ENCODE assay signal across 12 mouse cellular contexts in the genomic region with DNA sequence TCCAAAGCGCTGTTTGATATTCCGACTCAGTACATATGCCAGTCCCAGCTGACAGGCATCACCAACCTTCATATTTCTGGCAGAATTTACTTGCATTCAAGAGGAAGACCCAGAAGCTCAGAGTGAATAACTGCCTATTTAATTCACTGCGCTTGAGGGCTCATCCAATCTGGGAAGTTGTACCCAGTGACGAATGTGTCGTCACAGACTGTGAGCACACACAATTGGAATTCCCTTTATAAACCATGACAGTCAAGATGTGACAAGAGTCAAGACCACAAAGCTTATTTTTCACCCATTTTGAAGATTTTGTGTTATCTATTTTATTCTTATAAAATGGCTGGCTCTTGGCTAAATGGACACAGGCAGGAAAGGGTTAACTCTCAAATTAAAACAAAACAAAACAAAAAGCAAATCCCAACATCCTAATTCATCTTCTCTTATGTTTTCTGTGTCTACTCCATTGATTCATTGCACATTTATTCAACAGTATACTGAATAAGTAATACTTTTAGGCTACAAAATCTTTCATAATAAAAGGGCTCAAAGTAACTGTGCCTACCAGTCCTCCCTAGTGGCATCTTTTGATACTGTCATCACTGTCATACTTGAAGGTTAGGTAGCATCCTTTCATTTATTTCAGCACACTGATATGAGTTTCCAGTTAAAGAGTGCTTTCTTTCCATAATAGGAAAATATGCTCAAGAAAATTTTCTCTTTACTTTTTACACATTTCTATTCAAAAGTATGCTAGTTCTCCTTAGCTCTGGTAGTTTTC. TPM values are rescaled to one million over a fixed set of nuclear protein-coding genes. Genes with fewer than 3 reads are reported as not detected.
DNase-seq lines count a peak whose midpoint lies in the region; ATAC-seq and TF ChIP-seq lines count a peak whose summit lies in the region.
"Had no signal": no experiment of that assay in that cellular context is flagged by ENCODE, and none has a peak within 500 bp of the region (broad histone marks: within the 10 kb centered on the region; RNA-seq: fewer than 3 reads in every experiment).

No protein-coding gene starts in this region.

- peaks cover 10% of the 10 kb centered on the region for H3K4me1 ChIP-seq in lung, embryonic 16.5 days (replicated peaks; ENCODE audit: control insufficient read depth, insufficient read depth, low read length)
- peaks cover 2% of the 10 kb centered on the region for H3K4me1 ChIP-seq in lung, adult 2 months (ENCODE audit: control insufficient read depth, insufficient read depth, low read length)
- H3K4me1 ChIP-seq in embryonic fibroblast, embryonic 13.5 days (ENCODE audit: control insufficient read depth, insufficient read depth, low read length) = peaks cover 9% of the 10 kb centered on the region; the same call in 1 of the 2 replicates
- H3K4me1 ChIP-seq in intestine, embryonic 16.5 days (ENCODE audit: control insufficient read depth, insufficient read depth, low read length) = peaks cover 3% of the 10 kb centered on the region
- peaks cover 22% of the 10 kb centered on the region for H3K4me1 ChIP-seq in neural tube, embryonic 15.5 days

- H3K9me3 ChIP-seq in lung, embryonic 16.5 days (ENCODE audit: control insufficient read depth, low read length) = no peaks in the 10 kb centered on the region
- H3K9me3 ChIP-seq in intestine, embryonic 16.5 days (ENCODE audit: control insufficient read depth, low read length) = no peaks in the 10 kb centered on the region
- no peaks in the 10 kb centered on the region for H3K9me3 ChIP-seq in neural tube, embryonic 15.5 days (replicated peaks)

- H3K27ac ChIP-seq in lung, embryonic 16.5 days (ENCODE audit: low read length) = no peak overlapping the region
- H3K27ac ChIP-seq in embryonic fibroblast, embryonic 13.5 days (ENCODE audit: insufficient read depth, low read length) = no peak overlapping the region
- H3K27ac ChIP-seq in intestine, embryonic 16.5 days (ENCODE audit: low read length) = peak overlapping the region; percentile 7; the same call in 1 of the 2 replicates
- no peak overlapping the region for H3K27ac ChIP-seq in neural tube, embryonic 15.5 days (replicated peaks)

- no peaks in the 10 kb centered on the region for H3K27me3 ChIP-seq in lung, embryonic 16.5 days (ENCODE audit: control insufficient read depth, insufficient read depth, low read depth, low read length)
- no peaks in the 10 kb centered on the region for H3K27me3 ChIP-seq in intestine, embryonic 16.5 days (replicated peaks; ENCODE audit: control insufficient read depth, insufficient read depth, low read length)
- H3K27me3 ChIP-seq in neural tube, embryonic 15.5 days (replicated peaks) = no peaks in the 10 kb centered on the region

- peaks cover 13% of the 10 kb centered on the region for H3K36me3 ChIP-seq in lung, embryonic 16.5 days (ENCODE audit: control insufficient read depth, insufficient read depth, low read length)
- peaks cover 10% of the 10 kb centered on the region; the same call in 1 of the 2 replicates for H3K36me3 ChIP-seq in intestine, embryonic 16.5 days (ENCODE audit: control insufficient read depth, insufficient read depth, low read length)
- peaks cover 12% of the 10 kb centered on the region for H3K36me3 ChIP-seq in neural tube, embryonic 15.5 days

- no peak for DNase-seq in lung, adult 2 months
- no peak for DNase-seq in urinary bladder, postnatal 10 days (ENCODE audit: low spot score)
- no peak for DNase-seq in frontal cortex, postnatal 36 days (ENCODE audit: low spot score in 2 of 2)
- DNase-seq in cerebellum, adult 18-20 months = no peak
- DNase-seq: cerebellum, postnatal 25 days; kidney, adult 18-20 months; lung, postnatal 10 days; right cerebral cortex, postnatal 25 days had no signal

- no peak overlapping the region for H3K9ac ChIP-seq in lung, embryonic 16.5 days (ENCODE audit: low read length)
- H3K9ac ChIP-seq in intestine, embryonic 16.5 days (ENCODE audit: low read depth, low read length) = no peak overlapping the region
- H3K9ac ChIP-seq in neural tube, embryonic 15.5 days (replicated peaks) = 0 out of 2 replicates have a peak overlapping the region, but pooled peaks have one; percentile 10

- H3K4me3 ChIP-seq in lung, embryonic 16.5 days (ENCODE audit: low read length) = no peak overlapping the region
- H3K4me3 ChIP-seq in lung, adult 2 months (replicated peaks; ENCODE audit: extremely low read depth, low read depth, low read length) = no peak overlapping the region
- H3K4me3 ChIP-seq in embryonic fibroblast, embryonic 13.5 days (ENCODE audit: insufficient read depth, low read length) = peak overlapping the region; percentile 22
- no peak overlapping the region for H3K4me3 ChIP-seq in intestine, embryonic 16.5 days (ENCODE audit: low read length)
- peak overlapping the region; percentile 24 for H3K4me3 ChIP-seq in neural tube, embryonic 15.5 days (replicated peaks)

- no peak for TF ChIP-seq CTCF in lung, adult 2 months (IDR thresholded peaks at IDR 0.05; ENCODE audit: insufficient read depth, low read length)
- TF ChIP-seq CTCF in embryonic fibroblast, embryonic 13.5 days (IDR thresholded peaks at IDR 0.05; ENCODE audit: borderline replicate concordance, insufficient read depth, low read length) = no peak

- ATAC-seq in lung, embryonic 16.5 days (ENCODE audit: low read depth) = no peak
- no peak for ATAC-seq in intestine, embryonic 16.5 days
- no peak for ATAC-seq in neural tube, embryonic 15.5 days (ENCODE audit: low FRiP score)

- no peak for TF ChIP-seq POLR2A in lung, adult 2 months (IDR thresholded peaks at IDR 0.05; ENCODE audit: borderline replicate concordance, extremely low read depth, low read depth, low read length)
- no peak for TF ChIP-seq POLR2A in embryonic fibroblast, embryonic 13.5 days (IDR thresholded peaks at IDR 0.05; ENCODE audit: low read depth, low read length)

- peak overlapping the region; percentile 11 for H3K4me2 ChIP-seq in lung, embryonic 16.5 days (ENCODE audit: low read depth, low read length)
- H3K4me2 ChIP-seq in intestine, embryonic 16.5 days (ENCODE audit: low read depth, low read length) = peak overlapping the region; percentile 39
- H3K4me2 ChIP-seq in neural tube, embryonic 15.5 days = peak overlapping the region; percentile 54

- 87% methylated on average over 5 of the region's 5 CpGs for WGBS in lung, embryonic 16.5 days
- 93% methylated on average over 5 of the region's 5 CpGs for WGBS in lung, adult 2 months
- WGBS in intestine, embryonic 16.5 days = 80% methylated on average over 5 of the region's 5 CpGs
- WGBS in neural tube, embryonic 15.5 days = 39% methylated on average over 5 of the region's 5 CpGs

RNA-seq across cellular contexts. Expression of a gene that starts 2.0 kb away (rescaled TPM):
- 19.8 and 24.7 TPM in 2 replicates for polyA plus RNA-seq in lung, embryonic 16.5 days (2015; fragmentation: Nextera tagmentation; extraction: Ambion mirVana)
- 3.3 and 4.6 TPM in 2 replicates for polyA plus RNA-seq in lung, adult 2 months (2012; rRNA removed)
- 91.2 and 101 TPM in 2 replicates for polyA plus RNA-seq in embryonic fibroblast, embryonic 13.5 days (2011; ENCODE audit: insufficient read length, low read depth, missing spikeins)
- 12.3 and 19.4 TPM in 2 replicates for polyA plus RNA-seq in intestine, embryonic 16.5 days (2015; fragmentation: Nextera tagmentation; extraction: Ambion mirVana)
- 17.6 and 18.3 TPM in 2 replicates for polyA plus RNA-seq in neural tube, embryonic 15.5 days (2015; fragmentation: Nextera tagmentation; extraction: Ambion mirVana)

RNA-seq across cellular contexts. Expression of a gene that starts 25.2 kb away (rescaled TPM):
- polyA plus RNA-seq in lung, embryonic 16.5 days (2015; fragmentation: Nextera tagmentation; extraction: Ambion mirVana) = 0.48 and 0.74 TPM in 2 replicates
- not detected in 2 replicates for polyA plus RNA-seq in lung, adult 2 months (2012; rRNA removed)
- 0.49 TPM in 1 of 2 replicates, not detected in the other for polyA plus RNA-seq in embryonic fibroblast, embryonic 13.5 days (2011; ENCODE audit: insufficient read length, low read depth, missing spikeins)
- 0.22 and 0.48 TPM in 2 replicates for polyA plus RNA-seq in intestine, embryonic 16.5 days (2015; fragmentation: Nextera tagmentation; extraction: Ambion mirVana)
- 1.6 and 3.1 TPM in 2 replicates for polyA plus RNA-seq in neural tube, embryonic 15.5 days (2015; fragmentation: Nextera tagmentation; extraction: Ambion mirVana)

Comparison
In these comparisons a context has a peak if more than half of its experiments do, and no peak if none do; other contexts are left out.
1. H3K4me3 ChIP-seq: peak in embryonic fibroblast, embryonic 13.5 days (single experiment) and neural tube, embryonic 15.5 days (single experiment); none in lung, embryonic 16.5 days (single experiment), lung, adult 2 months (single experiment) and intestine, embryonic 16.5 days (single experiment).
2. Peak in every context shown above with its lines, with median percentiles within 50 percentile points of each other: H3K4me2 ChIP-seq.